Mouse (Mus musculus) kidney, adult 2 months (tissue): ENCODE data around the gene Erc2. TPM values are rescaled to one million over a fixed set of nuclear protein-coding genes. Genes with fewer than 3 reads are reported as not detected.

Experiments
- DNase-seq: peaks from one replicate; pipeline ENCODE4 v3.0.0; 2021
- H3K27ac ChIP-seq: fragments of 200-500 bp; 2 replicates; pipeline ENCODE4 v1.5.1; 2012; ENCODE audit warnings: low read depth, low read length, control low read depth, inconsistent platforms; ENCODE audit not compliant: insufficient read depth
- H3K27me3 ChIP-seq: fragments of 200-500 bp; replicated peaks from 2 replicates; pipeline ENCODE4 v1.6.1; 2012; ENCODE audit warnings: mild to moderate bottlenecking, moderate library complexity, low read length, inconsistent platforms; ENCODE audit not compliant: control insufficient read depth, insufficient read depth
- H3K36me3 ChIP-seq: fragments of 200-500 bp; 2 replicates; pipeline ENCODE4 v1.6.1; 2012; ENCODE audit warnings: mild to moderate bottlenecking, moderate library complexity, low read length, inconsistent platforms; ENCODE audit not compliant: control insufficient read depth, insufficient read depth
- H3K4me1 ChIP-seq: fragments of 200-500 bp; 2 replicates; pipeline ENCODE4 v1.6.1; 2011; ENCODE audit warnings: low read length; ENCODE audit not compliant: control insufficient read depth, insufficient read depth
- H3K4me3 ChIP-seq: fragments of 200-500 bp; 2 replicates; pipeline ENCODE4 v1.5.1; 2011; ENCODE audit warnings: mild to moderate bottlenecking, low read depth, low read length, control low read depth; ENCODE audit not compliant: insufficient read depth
- CTCF ChIP-seq: fragments of 200-500 bp; conservative IDR thresholded peaks from 2 replicates; pipeline ENCODE4 v1.5.1; 2011; ENCODE audit warnings: low read depth, mild to moderate bottlenecking, control low read depth, low read length, moderate library complexity, mixed read lengths; ENCODE audit not compliant: insufficient read depth, insufficient read length
- POLR2A ChIP-seq: fragments of 200-500 bp; IDR thresholded peaks from one replicate; pipeline ENCODE4 v1.6.1; 2011; ENCODE audit warnings: low read depth, low read length, control low read depth
- whole genome bisulfite sequencing: fragments of 180-500 bp; shearing (Covaris S2); methylation state at CpG from one replicate; pipeline ENCODE4 v1.1.7; 2018; 5-methylcytosine and 5-hydroxymethylcytosine counted together
- polyA plus RNA-seq: library from polyadenylated mRNA; depleted of rRNA; stranded (reverse); fragments of >200 nt; gene quantifications from 2 replicates; pipeline ENCODE4 v1.2.3, GENCODE M21; 2012

Erc2 gene
- polyA plus RNA-seq, 1 experiment, result 6.9 TPM

GRCm38 (mm10) chr14:28171364-28171763 is 549.1 kb downstream of the Erc2 start:
- no peak for DNase-seq
- no peaks in the 10 kb centered on the region for H3K4me1 ChIP-seq
- WGBS, result 67% methylated on average over 2 of the region's 2 CpGs
- no peaks in the 10 kb centered on the region for H3K36me3 ChIP-seq
- H3K27me3 ChIP-seq, result no peaks in the 10 kb centered on the region
- H3K27ac ChIP-seq, result no peak overlapping the region
- TF ChIP-seq CTCF (no peak), POLR2A (no peak)
- H3K4me3 ChIP-seq, result no peak overlapping the region

- WGBS, result 90% methylated on average over 4 of the region's 4 CpGs
- H3K27me3 ChIP-seq, result no peaks in the 10 kb centered on the region
- H3K4me3 ChIP-seq, result no peak overlapping the region
- no peak for DNase-seq
- TF ChIP-seq POLR2A, result no peak
- TF ChIP-seq CTCF, result no peak
- H3K27ac ChIP-seq, result no peak overlapping the region
- H3K4me1 ChIP-seq, result no peaks in the 10 kb centered on the region
- no peaks in the 10 kb centered on the region for H3K36me3 ChIP-seq
These were observed 551.5 kb downstream of the Erc2 start for GRCm38 (mm10) chr14:28173736-28174135.

- no peak for TF ChIP-seq CTCF
- no peak for TF ChIP-seq POLR2A
- H3K36me3 ChIP-seq, result no peaks in the 10 kb centered on the region
- H3K27me3 ChIP-seq, result no peaks in the 10 kb centered on the region
- no peak for DNase-seq
- 77% methylated on average over 4 of the region's 4 CpGs for WGBS
- H3K4me3 ChIP-seq, result no peak overlapping the region
- H3K27ac ChIP-seq, result no peak overlapping the region
- H3K4me1 ChIP-seq, result no peaks in the 10 kb centered on the region
These were observed 559.0 kb downstream of the Erc2 start for GRCm38 (mm10) chr14:28181070-28181825.

GRCm38 (mm10) chr14:28192711-28193364 is 570.6 kb downstream of the Erc2 start:
- Histone ChIP-seq H3K27ac (no peak overlapping the region), H3K4me1 (no peaks in the 10 kb centered on the region), H3K36me3 (no peaks in the 10 kb centered on the region), H3K4me3 (no peak overlapping the region), H3K27me3 (no peaks in the 10 kb centered on the region)
- no peak for TF ChIP-seq POLR2A
- no peak for TF ChIP-seq CTCF
- WGBS, result 72% methylated on average over 8 of the region's 8 CpGs
- DNase-seq, result no peak

- peak; percentile 14 for DNase-seq
- no peaks in the 10 kb centered on the region for H3K4me1 ChIP-seq
- H3K27me3 ChIP-seq, result no peaks in the 10 kb centered on the region
- WGBS, result 69% methylated on average over 4 of the region's 4 CpGs
- no peaks in the 10 kb centered on the region for H3K36me3 ChIP-seq
- no peak for TF ChIP-seq CTCF
- no peak for TF ChIP-seq POLR2A
- no peak overlapping the region for H3K27ac ChIP-seq
- H3K4me3 ChIP-seq, result no peak overlapping the region
These were observed 581.6 kb downstream of the Erc2 start for GRCm38 (mm10) chr14:28203874-28204273.

- WGBS, result 87% methylated on average over 2 of the region's 2 CpGs
- Histone ChIP-seq H3K4me3 (no peak overlapping the region), H3K27me3 (no peaks in the 10 kb centered on the region), H3K27ac (no peak overlapping the region), H3K36me3 (no peaks in the 10 kb centered on the region), H3K4me1 (no peaks in the 10 kb centered on the region)
- DNase-seq, result no peak
- TF ChIP-seq CTCF, result no peak
- no peak for TF ChIP-seq POLR2A
These were observed 584.1 kb downstream of the Erc2 start for GRCm38 (mm10) chr14:28206303-28206702.

GRCm38 (mm10) chr14:28225550-28225949 is 603.3 kb downstream of the Erc2 start:
- no peak overlapping the region for H3K27ac ChIP-seq

GRCm38 (mm10) chr14:28230563-28230962 is 608.3 kb downstream of the Erc2 start:
- H3K4me3 ChIP-seq, result no peak overlapping the region
- TF ChIP-seq POLR2A (no peak), CTCF (no peak)
- WGBS, result 79% methylated on average over 6 of the region's 6 CpGs
- H3K4me1 ChIP-seq, result no peaks in the 10 kb centered on the region
- no peaks in the 10 kb centered on the region for H3K27me3 ChIP-seq
- DNase-seq, result no peak
- H3K27ac ChIP-seq, result no peak overlapping the region
- no peaks in the 10 kb centered on the region for H3K36me3 ChIP-seq

More at GRCm38 (mm10) chr14:28225550-28225949, 603.3 kb downstream of the Erc2 start:
- no peaks in the 10 kb centered on the region for H3K4me1 ChIP-seq
- H3K27me3 ChIP-seq, result no peaks in the 10 kb centered on the region; the same call in 1 of the 2 replicates
- no peak for DNase-seq
- H3K4me3 ChIP-seq, result no peak overlapping the region
- TF ChIP-seq POLR2A (no peak), CTCF (no peak)
- 87% methylated on average over 6 of the region's 6 CpGs for WGBS
- H3K36me3 ChIP-seq, result no peaks in the 10 kb centered on the region
